Mouse (Mus musculus): ENCODE results near the gene Wbp1l. TPM values are rescaled to one million over a fixed set of nuclear protein-coding genes. Genes with fewer than 3 reads are reported as not detected.

Wbp1l gene
- total and polyA plus RNA-seq, 3 experiments = 31.9 to 52.9 (median 41.5) TPM

- H3K9me3 ChIP-seq (replicated peaks) = no peaks in the 10 kb centered on the region
- peaks cover 16% of the 10 kb centered on the region for H3K4me1 ChIP-seq (ENCODE audit: insufficient read depth, low read depth, low read length)
- ATAC-seq (ENCODE audit: extremely low read depth, insufficient number of reproducible peaks, low FRiP score, poor library complexity, severe bottlenecking) (no peak), DNase-seq (ENCODE audit: low spot score) (no peak)
- TF ChIP-seq GATA1 (IDR thresholded peaks at IDR 0.05; ENCODE audit: borderline replicate concordance, low read length) = no peak
- TF ChIP-seq TAL1 (conservative IDR thresholded peaks at IDR 0.05; ENCODE audit: low read depth, low read length) = no peak
- TF ChIP-seq POLR2AphosphoS5 (IDR thresholded peaks at IDR 0.05; ENCODE audit: insufficient replicate concordance, low read depth, low read length) = no peak
- TF ChIP-seq GATA2 (IDR thresholded peaks at IDR 0.05; ENCODE audit: borderline replicate concordance, low read depth, low read length) = no peak
- TF ChIP-seq CTCF (IDR thresholded peaks at IDR 0.05; ENCODE audit: low read depth, low read length) = no peak
- peaks cover 86% of the 10 kb centered on the region for H3K36me3 ChIP-seq (replicated peaks)
- no peak overlapping the region for H3K4me3 ChIP-seq (ENCODE audit: low read depth, low read length)
- no peaks in the 10 kb centered on the region for H3K27me3 ChIP-seq (ENCODE audit: insufficient read depth, low read length)
Observed at GRCm38 (mm10) chr19:46606718-46607117, 7.8 kb downstream of the Wbp1l start.

- Histone ChIP-seq H3K36me3 (replicated peaks) (peaks cover 86% of the 10 kb centered on the region), H3K4me3 (ENCODE audit: low read depth, low read length) (no peak overlapping the region), H3K9me3 (replicated peaks) (no peaks in the 10 kb centered on the region), H3K4me1 (ENCODE audit: insufficient read depth, low read depth, low read length) (peaks cover 14% of the 10 kb centered on the region), H3K27me3 (ENCODE audit: insufficient read depth, low read length) (no peaks in the 10 kb centered on the region)
- no peak for TF ChIP-seq GATA1 (IDR thresholded peaks at IDR 0.05; ENCODE audit: borderline replicate concordance, low read length)
- TF ChIP-seq CTCF (IDR thresholded peaks at IDR 0.05; ENCODE audit: low read depth, low read length) = no peak
- no peak for TF ChIP-seq GATA2 (IDR thresholded peaks at IDR 0.05; ENCODE audit: borderline replicate concordance, low read depth, low read length)
- no peak for TF ChIP-seq TAL1 (conservative IDR thresholded peaks at IDR 0.05; ENCODE audit: low read depth, low read length)
- TF ChIP-seq POLR2AphosphoS5 (IDR thresholded peaks at IDR 0.05; ENCODE audit: insufficient replicate concordance, low read depth, low read length) = no peak
- no peak for ATAC-seq (ENCODE audit: extremely low read depth, insufficient number of reproducible peaks, low FRiP score, poor library complexity, severe bottlenecking)
- no peak for DNase-seq (ENCODE audit: low spot score)
Observed at GRCm38 (mm10) chr19:46607424-46607823, 8.5 kb downstream of the Wbp1l start.

GRCm38 (mm10) chr19:46608158-46608557 is 9.3 kb downstream of the Wbp1l start:
- peaks cover 9% of the 10 kb centered on the region for H3K4me1 ChIP-seq (ENCODE audit: insufficient read depth, low read depth, low read length)
- DNase-seq (ENCODE audit: low spot score) (no peak), ATAC-seq (ENCODE audit: extremely low read depth, insufficient number of reproducible peaks, low FRiP score, poor library complexity, severe bottlenecking) (no peak)
- no peaks in the 10 kb centered on the region for H3K9me3 ChIP-seq (replicated peaks)
- no peak overlapping the region for H3K4me3 ChIP-seq (ENCODE audit: low read depth, low read length)
- TF ChIP-seq GATA1 (IDR thresholded peaks at IDR 0.05; ENCODE audit: borderline replicate concordance, low read length) (no peak), TAL1 (conservative IDR thresholded peaks at IDR 0.05; ENCODE audit: low read depth, low read length) (no peak), POLR2AphosphoS5 (IDR thresholded peaks at IDR 0.05; ENCODE audit: insufficient replicate concordance, low read depth, low read length) (no peak), CTCF (IDR thresholded peaks at IDR 0.05; ENCODE audit: low read depth, low read length) (no peak), GATA2 (IDR thresholded peaks at IDR 0.05; ENCODE audit: borderline replicate concordance, low read depth, low read length) (no peak)
- H3K36me3 ChIP-seq (replicated peaks) = peaks cover 87% of the 10 kb centered on the region
- no peaks in the 10 kb centered on the region for H3K27me3 ChIP-seq (ENCODE audit: insufficient read depth, low read length)

DNA sequence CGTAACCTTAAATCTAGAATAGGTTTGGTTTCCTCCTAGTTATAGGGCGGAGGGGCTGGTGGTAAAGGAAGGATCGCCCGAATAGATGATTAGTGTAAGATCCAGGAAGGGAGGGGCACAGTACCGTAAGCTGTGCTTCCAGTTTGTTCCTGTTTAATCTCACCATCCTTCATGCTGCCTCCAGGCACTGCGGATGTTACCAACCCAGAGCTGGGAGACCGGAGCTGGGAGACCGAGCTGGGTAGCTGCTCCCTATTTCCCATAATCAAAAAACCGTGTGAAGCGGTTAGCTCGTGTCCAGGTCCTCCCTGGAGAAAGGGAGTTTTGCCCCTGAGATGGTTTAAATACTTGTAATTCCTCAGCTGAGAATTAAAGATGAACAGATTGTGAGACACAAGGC is 17.5 kb downstream of the Wbp1l start:
- DNase-seq (ENCODE audit: low spot score) (no peak), ATAC-seq (ENCODE audit: extremely low read depth, insufficient number of reproducible peaks, low FRiP score, poor library complexity, severe bottlenecking) (no peak)
- Histone ChIP-seq H3K36me3 (replicated peaks) (peaks cover 97% of the 10 kb centered on the region), H3K4me1 (ENCODE audit: insufficient read depth, low read depth, low read length) (peaks cover 15% of the 10 kb centered on the region), H3K27me3 (ENCODE audit: insufficient read depth, low read length) (peaks cover 2% of the 10 kb centered on the region; the same call in 1 of the 2 replicates), H3K9me3 (replicated peaks) (no peaks in the 10 kb centered on the region), H3K4me3 (ENCODE audit: low read depth, low read length) (no peak overlapping the region)
- TF ChIP-seq TAL1 (conservative IDR thresholded peaks at IDR 0.05; ENCODE audit: low read depth, low read length) = no peak
- no peak for TF ChIP-seq CTCF (IDR thresholded peaks at IDR 0.05; ENCODE audit: low read depth, low read length)
- no peak for TF ChIP-seq POLR2AphosphoS5 (IDR thresholded peaks at IDR 0.05; ENCODE audit: insufficient replicate concordance, low read depth, low read length)
- TF ChIP-seq GATA2 (IDR thresholded peaks at IDR 0.05; ENCODE audit: borderline replicate concordance, low read depth, low read length) = no peak
- TF ChIP-seq GATA1 (IDR thresholded peaks at IDR 0.05; ENCODE audit: borderline replicate concordance, low read length) = no peak

DNA sequence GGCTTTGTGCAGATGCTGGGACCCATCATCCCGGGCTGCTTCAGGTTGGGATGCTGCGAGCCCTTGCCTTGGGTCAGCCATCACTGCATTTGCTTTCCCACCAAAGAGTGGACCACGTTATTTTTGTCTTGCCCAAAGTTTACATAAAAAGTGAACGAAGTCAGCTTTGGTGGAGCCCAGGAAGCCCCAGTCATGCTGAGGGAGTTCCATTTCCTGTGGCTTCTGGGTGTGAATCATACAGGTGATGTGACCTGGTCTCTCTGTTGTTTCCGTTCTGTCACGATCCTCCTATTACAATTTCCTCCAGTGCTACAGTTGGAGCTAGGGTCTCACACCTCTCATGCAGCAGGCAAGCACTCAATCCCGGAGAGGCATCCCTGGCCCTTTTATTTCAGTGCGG is 18.5 kb downstream of the Wbp1l start:
- TF ChIP-seq POLR2AphosphoS5 (IDR thresholded peaks at IDR 0.05; ENCODE audit: insufficient replicate concordance, low read depth, low read length) (no peak), TAL1 (conservative IDR thresholded peaks at IDR 0.05; ENCODE audit: low read depth, low read length) (no peak), GATA1 (IDR thresholded peaks at IDR 0.05; ENCODE audit: borderline replicate concordance, low read length) (no peak), GATA2 (IDR thresholded peaks at IDR 0.05; ENCODE audit: borderline replicate concordance, low read depth, low read length) (no peak), CTCF (IDR thresholded peaks at IDR 0.05; ENCODE audit: low read depth, low read length) (no peak)
- DNase-seq (ENCODE audit: low spot score) (no peak), ATAC-seq (ENCODE audit: extremely low read depth, insufficient number of reproducible peaks, low FRiP score, poor library complexity, severe bottlenecking) (no peak)
- peaks cover 15% of the 10 kb centered on the region for H3K4me1 ChIP-seq (ENCODE audit: insufficient read depth, low read depth, low read length)
- no peaks in the 10 kb centered on the region for H3K9me3 ChIP-seq (replicated peaks)
- H3K4me3 ChIP-seq (ENCODE audit: low read depth, low read length) = no peak overlapping the region
- H3K36me3 ChIP-seq (replicated peaks) = peaks cover 100% of the 10 kb centered on the region
- peaks cover 2% of the 10 kb centered on the region; the same call in 1 of the 2 replicates for H3K27me3 ChIP-seq (ENCODE audit: insufficient read depth, low read length)

DNA sequence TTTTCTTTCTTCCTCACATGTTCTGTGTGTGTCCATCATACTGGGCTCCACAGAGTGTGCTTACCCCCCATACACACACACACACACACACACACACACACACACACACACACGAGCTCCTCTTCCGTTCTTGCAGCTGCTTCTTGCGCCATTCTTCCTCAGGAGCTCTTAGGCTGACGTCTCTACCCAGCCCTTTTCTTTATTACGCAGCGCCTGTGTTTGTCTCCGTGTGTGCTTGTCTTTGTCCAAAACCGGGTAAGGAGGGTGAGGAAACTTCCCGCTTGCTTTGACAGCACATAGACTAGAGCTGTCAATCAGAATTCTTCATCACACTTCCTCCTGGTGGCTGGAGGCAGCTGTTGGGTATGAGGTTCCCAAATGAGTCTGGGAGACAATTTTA is 19.4 kb downstream of the Wbp1l start:
- no peak for TF ChIP-seq GATA1 (IDR thresholded peaks at IDR 0.05; ENCODE audit: borderline replicate concordance, low read length)
- TF ChIP-seq POLR2AphosphoS5 (IDR thresholded peaks at IDR 0.05; ENCODE audit: insufficient replicate concordance, low read depth, low read length) = no peak
- TF ChIP-seq GATA2 (IDR thresholded peaks at IDR 0.05; ENCODE audit: borderline replicate concordance, low read depth, low read length) = no peak
- no peak for TF ChIP-seq TAL1 (conservative IDR thresholded peaks at IDR 0.05; ENCODE audit: low read depth, low read length)
- TF ChIP-seq CTCF (IDR thresholded peaks at IDR 0.05; ENCODE audit: low read depth, low read length) = no peak
- ATAC-seq (ENCODE audit: extremely low read depth, insufficient number of reproducible peaks, low FRiP score, poor library complexity, severe bottlenecking) (no peak), DNase-seq (ENCODE audit: low spot score) (no peak)
- H3K9me3 ChIP-seq (replicated peaks) = no peaks in the 10 kb centered on the region
- H3K4me1 ChIP-seq (ENCODE audit: insufficient read depth, low read depth, low read length) = peaks cover 15% of the 10 kb centered on the region
- H3K27me3 ChIP-seq (ENCODE audit: insufficient read depth, low read length) = peaks cover 2% of the 10 kb centered on the region; the same call in 1 of the 2 replicates
- H3K36me3 ChIP-seq (replicated peaks) = peaks cover 99% of the 10 kb centered on the region
- H3K4me3 ChIP-seq (ENCODE audit: low read depth, low read length) = no peak overlapping the region

Measured in G1E (cell line).